Mouse (Mus musculus) adrenal gland, adult 2 months (tissue): Measurements from ENCODE around the gene 1700057G04Rik. TPM values are rescaled to one million over a fixed set of nuclear protein-coding genes. Genes with fewer than 3 reads are reported as not detected.

ENCODE experiments used
- DNase-seq: peaks from one replicate; pipeline ENCODE4 v3.0.0; 2021
- microRNA-seq, 2 experiments: library from miRNA; unstranded; fragments of <30 nt; microRNA quantifications; one replicate each; pipeline ENCODE4 v1.2.0; 2021
- polyA plus RNA-seq: library from polyadenylated mRNA; depleted of rRNA; stranded (reverse); fragments of >200 nt; gene quantifications from 2 replicates; pipeline ENCODE4 v1.2.3, GENCODE M21; 2012; rRNA removed
- total RNA-seq, 2 experiments: library from RNA; stranded (reverse); gene quantifications; 2 replicates each; pipeline ENCODE4 v1.2.3; 2021

1700057G04Rik gene
- total and polyA plus RNA-seq, 3 experiments, result not detected

DNA sequence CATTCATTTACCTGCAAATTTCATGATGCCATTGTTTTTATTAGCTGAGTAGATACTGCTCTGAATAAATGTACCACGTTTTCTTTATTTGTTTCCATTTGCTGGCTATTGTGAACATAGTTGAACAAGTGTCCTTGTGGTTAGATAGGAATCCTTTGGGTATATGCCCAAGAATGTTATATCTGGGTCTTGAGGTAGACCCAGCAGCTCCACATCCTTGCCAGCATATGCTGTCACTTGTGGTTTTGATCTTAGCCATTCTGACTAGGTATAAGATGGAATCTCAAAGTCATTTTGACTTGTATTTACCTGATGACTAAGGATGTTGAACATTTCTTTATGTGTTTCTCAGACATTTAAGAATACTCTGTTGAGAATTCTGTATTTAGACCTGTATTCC lies 77.7 kb downstream of the 1700057G04Rik start:
- no peak for DNase-seq

DNA sequence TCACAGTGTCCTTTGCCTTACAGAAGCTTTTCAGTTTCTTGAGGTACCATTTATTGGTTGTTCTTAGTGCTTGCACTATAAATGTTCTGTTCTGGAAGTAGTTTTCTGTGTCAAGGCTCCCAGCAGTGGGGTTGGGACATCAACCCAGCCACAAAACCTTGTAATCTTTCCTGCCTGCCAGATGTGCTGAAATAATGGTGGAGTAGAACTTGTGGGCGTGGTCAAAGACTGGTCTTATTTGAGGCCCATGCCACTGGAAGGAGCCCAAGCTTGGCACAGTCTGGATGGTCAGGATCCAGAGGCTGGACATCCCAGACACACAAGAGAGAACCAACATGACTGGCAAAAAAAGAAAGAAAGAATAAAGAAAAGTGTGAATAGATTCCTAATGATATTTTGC lies 78.2 kb downstream of the 1700057G04Rik start:
- DNase-seq, result peak; percentile 36

DNA sequence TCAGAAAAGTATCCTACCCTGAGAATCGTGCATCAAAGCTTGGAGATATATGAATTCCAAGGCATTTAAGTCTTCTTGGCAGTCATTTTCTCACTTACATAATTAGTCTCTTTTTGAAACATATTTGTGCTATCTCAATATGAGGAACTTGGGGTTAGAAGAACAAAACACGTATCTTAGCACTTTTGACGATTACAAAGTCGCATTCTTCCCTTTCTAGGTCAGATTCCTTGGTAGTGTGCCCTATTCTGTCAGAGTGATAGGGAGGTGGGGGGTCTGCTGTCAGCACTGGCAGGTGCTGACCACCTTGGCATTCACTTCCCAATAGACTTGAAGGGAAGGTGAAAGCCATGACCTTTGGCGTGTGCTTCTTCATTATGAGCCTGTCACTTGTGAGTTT lies 93.5 kb downstream of the 1700057G04Rik start:
- DNase-seq, result no peak

Small RNAs within 50 kb of the gene (microRNA-seq; reads per million reads assigned to microRNA genes)
- 0 reads per million in 2 experiments for gene Mir6386

Other genes starting within 250 kb of the 1700057G04Rik start
- gene Plscr5, start 116.4 kb upstream of the 1700057G04Rik start, total RNA-seq, result not detected
- not detected in 2 replicates for gene Plscr5, start 116.4 kb upstream of the 1700057G04Rik start, polyA plus RNA-seq
- gene Plscr1, start 59.6 kb upstream of the 1700057G04Rik start, total RNA-seq, result 10 to 100 TPM in 1 of 2 experiments, 1 to 10 TPM in 1; 7.2 to 11.2 TPM
- gene Plscr1, start 59.6 kb upstream of the 1700057G04Rik start, polyA plus RNA-seq, result 15.4 and 19.1 TPM in 2 replicates
- gene Plscr2, start 33.8 kb upstream of the 1700057G04Rik start, total RNA-seq, result 10 to 100 TPM; 13.0 to 17.9 TPM
- gene Plscr2, start 33.8 kb upstream of the 1700057G04Rik start, polyA plus RNA-seq, result 4.8 and 6.4 TPM in 2 replicates
- 10 to 100 TPM; 13.2 to 15.5 TPM for gene Plscr4, start 148.0 kb downstream of the 1700057G04Rik start, total RNA-seq
- gene Plscr4, start 148.0 kb downstream of the 1700057G04Rik start, polyA plus RNA-seq, result 19.1 and 24.3 TPM in 2 replicates
- gene Plod2, start 232.8 kb downstream of the 1700057G04Rik start, total RNA-seq, result 100 to 1,000 TPM; 134 to 206 TPM
- gene Plod2, start 232.8 kb downstream of the 1700057G04Rik start, polyA plus RNA-seq, result 46.7 and 49.0 TPM in 2 replicates